Mouse (Mus musculus) megakaryocyte, embryonic 14.5 days (primary cell): ENCODE results near the gene Mdga1.

ENCODE experiments used
- FLI1 ChIP-seq: IDR thresholded peaks from 2 replicates; pipeline ENCODE4 v1.6.1; 2012; ENCODE audit warnings: low read length, inconsistent platforms, mixed read lengths
- GATA1 ChIP-seq: IDR thresholded peaks from 3 replicates; pipeline ENCODE4 v1.6.1; 2012; ENCODE audit warnings: mixed read lengths, low read length, inconsistent platforms, borderline replicate concordance

DNA sequence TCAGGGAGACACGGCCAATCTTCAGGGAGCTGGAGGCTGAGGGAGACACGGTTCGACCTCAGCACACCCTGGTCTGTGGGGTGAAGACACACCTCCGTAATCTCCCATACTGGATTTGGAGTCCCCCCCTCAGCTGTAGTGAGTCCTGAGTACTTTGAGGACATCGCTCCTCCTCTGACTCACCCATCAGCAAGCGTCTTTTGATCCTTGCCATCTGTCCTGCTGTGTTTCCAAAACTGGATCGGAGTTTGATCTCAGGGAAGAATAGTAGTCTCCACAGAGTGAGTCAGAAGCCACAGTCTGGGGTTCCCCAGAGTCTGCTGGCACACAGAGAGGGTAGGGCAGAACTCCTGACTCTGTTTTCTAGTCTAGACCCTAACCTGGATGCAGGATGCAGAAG lies 150.9 kb downstream of the Mdga1 start:
- no peak for TF ChIP-seq GATA1
- TF ChIP-seq FLI1: no peak
